Comparison of ENCODE assay signal across 29 mouse cellular contexts in genomic region chr13:79136726-79137125, GRCm38 (mm10).
A peak's percentile ranks its signal among the peaks of the same experiment; 100 is the strongest.
DNase-seq lines count a peak whose midpoint lies in the region; ATAC-seq lines count a peak whose summit lies in the region.
"Had no signal": no experiment of that assay in that cellular context is flagged by ENCODE, and none has a peak within 500 bp of the region (broad histone marks: within the 10 kb centered on the region; RNA-seq: fewer than 3 reads in every experiment).

No protein-coding gene starts in this region.

- no peaks in the 10 kb centered on the region for H3K27me3 ChIP-seq in hindbrain, embryonic 11.5 days (ENCODE audit: control insufficient read depth, insufficient read depth, low read length)
- no peaks in the 10 kb centered on the region for H3K27me3 ChIP-seq in hindbrain, embryonic 16.5 days (replicated peaks; ENCODE audit: control insufficient read depth, insufficient read depth, low read length)
- no peaks in the 10 kb centered on the region for H3K27me3 ChIP-seq in embryonic facial prominence, embryonic 11.5 days (ENCODE audit: control insufficient read depth, insufficient read depth, low read length)
- H3K27me3 ChIP-seq: embryonic facial prominence, embryonic 15.5 days; forebrain, embryonic 15.5 days; heart, embryonic 13.5 days; kidney, embryonic 15.5 days; limb, embryonic 12.5 days; liver, embryonic 15.5 days; lung, embryonic 15.5 days; midbrain, embryonic 13.5 days; neural tube, embryonic 13.5 days; stomach, embryonic 15.5 days had no signal

- peak; percentile 37 for DNase-seq in hindbrain, embryonic 11.5 days (ENCODE audit: low spot score)
- DNase-seq in retina, embryonic 14.5 days (ENCODE audit: low spot score), result peak; percentile 30
- no peak for DNase-seq in retina, postnatal 1 day
- no peak for DNase-seq in embryonic facial prominence, embryonic 11.5 days (ENCODE audit: low spot score)
- DNase-seq in kidney, postnatal 36 days, result no peak
- DNase-seq: adrenal gland, postnatal 25 days; cerebellum, adult 18-20 months; cerebellum, postnatal 10 days; heart, adult 2 months; heart, postnatal 10 days; kidney, adult 11 months; kidney, postnatal 25 days; right cerebral cortex, postnatal 25 days had no signal

- ATAC-seq in hindbrain, embryonic 11.5 days (ENCODE audit: low FRiP score), result peak; percentile 81
- no peak for ATAC-seq in hindbrain, embryonic 16.5 days
- ATAC-seq in embryonic facial prominence, embryonic 11.5 days (replicated peaks; ENCODE audit: insufficient number of reproducible peaks, low FRiP score, low TSS enrichment, low read depth), result peak; percentile 56; the same call in 1 of the 2 replicates
- ATAC-seq in activated CD4-positive, CD25-positive, alpha-beta regulatory T cell, adult 4 months, result no peak
- ATAC-seq: CD4-positive, CD25-positive, alpha-beta regulatory T cell, adult 4 months; forebrain, embryonic 15.5 days; inflammation-experienced regulatory T-cells, adult 6 months; midbrain, embryonic 13.5 days had no signal

- H3K9ac ChIP-seq in hindbrain, embryonic 11.5 days (ENCODE audit: low read depth, low read length), result no peak overlapping the region
- no peak overlapping the region for H3K9ac ChIP-seq in hindbrain, embryonic 16.5 days (ENCODE audit: low read depth, low read length)
- no peak overlapping the region for H3K9ac ChIP-seq in embryonic facial prominence, embryonic 11.5 days (replicated peaks; ENCODE audit: low read length)
- H3K9ac ChIP-seq: embryonic facial prominence, embryonic 15.5 days; forebrain, embryonic 15.5 days; heart, embryonic 13.5 days; kidney, embryonic 15.5 days; limb, embryonic 12.5 days; liver, embryonic 15.5 days; lung, embryonic 15.5 days; midbrain, embryonic 13.5 days; neural tube, embryonic 13.5 days; stomach, embryonic 15.5 days had no signal

- no peak overlapping the region for H3K4me3 ChIP-seq in hindbrain, embryonic 11.5 days (ENCODE audit: low read depth, low read length)
- H3K4me3 ChIP-seq in hindbrain, embryonic 16.5 days (ENCODE audit: low read length), result no peak overlapping the region
- H3K4me3 ChIP-seq in embryonic facial prominence, embryonic 11.5 days (ENCODE audit: low read depth, low read length), result no peak overlapping the region
- H3K4me3 ChIP-seq: embryonic facial prominence, embryonic 15.5 days; forebrain, embryonic 15.5 days; heart, adult 2 months; heart, embryonic 13.5 days; kidney, embryonic 15.5 days; layer of hippocampus, adult 2 months; left cerebral cortex, adult 2 months; limb, embryonic 12.5 days; liver, embryonic 15.5 days; lung, embryonic 15.5 days; midbrain, embryonic 13.5 days; neural tube, embryonic 13.5 days; stomach, embryonic 15.5 days had no signal

- H3K27ac ChIP-seq in hindbrain, embryonic 11.5 days (ENCODE audit: low read depth, low read length), result no peak overlapping the region
- no peak overlapping the region for H3K27ac ChIP-seq in hindbrain, embryonic 16.5 days (ENCODE audit: low read depth, low read length)
- no peak overlapping the region for H3K27ac ChIP-seq in embryonic facial prominence, embryonic 11.5 days (replicated peaks; ENCODE audit: low read depth, low read length)
- H3K27ac ChIP-seq: embryonic facial prominence, embryonic 15.5 days; forebrain, embryonic 15.5 days; heart, adult 2 months; heart, embryonic 13.5 days; kidney, embryonic 15.5 days; layer of hippocampus, adult 2 months; left cerebral cortex, adult 2 months; limb, embryonic 12.5 days; liver, embryonic 15.5 days; lung, embryonic 15.5 days; midbrain, embryonic 13.5 days; neural tube, embryonic 13.5 days; stomach, embryonic 15.5 days had no signal

- 9% methylated on average over 1 of the region's 1 CpGs for WGBS in hindbrain, embryonic 11.5 days
- WGBS in hindbrain, embryonic 16.5 days, result 32% methylated on average over 1 of the region's 1 CpGs
- WGBS in embryonic facial prominence, embryonic 11.5 days, result 25% methylated on average over 1 of the region's 1 CpGs

- H3K36me3 ChIP-seq in hindbrain, embryonic 11.5 days (ENCODE audit: control insufficient read depth, insufficient read depth, low read length), result no peaks in the 10 kb centered on the region
- H3K36me3 ChIP-seq in hindbrain, embryonic 16.5 days (ENCODE audit: control insufficient read depth, insufficient read depth, low read length), result no peaks in the 10 kb centered on the region
- H3K36me3 ChIP-seq in embryonic facial prominence, embryonic 11.5 days (replicated peaks; ENCODE audit: control insufficient read depth, insufficient read depth, low read depth, low read length), result no peaks in the 10 kb centered on the region
- H3K36me3 ChIP-seq: embryonic facial prominence, embryonic 15.5 days; forebrain, embryonic 15.5 days; heart, embryonic 13.5 days; kidney, embryonic 15.5 days; limb, embryonic 12.5 days; liver, embryonic 15.5 days; lung, embryonic 15.5 days; midbrain, embryonic 13.5 days; neural tube, embryonic 13.5 days; stomach, embryonic 15.5 days had no signal

- H3K9me3 ChIP-seq in hindbrain, embryonic 11.5 days (ENCODE audit: control insufficient read depth, low read length), result no peaks in the 10 kb centered on the region
- no peaks in the 10 kb centered on the region for H3K9me3 ChIP-seq in hindbrain, embryonic 16.5 days (ENCODE audit: control insufficient read depth, low read length)
- no peaks in the 10 kb centered on the region for H3K9me3 ChIP-seq in embryonic facial prominence, embryonic 11.5 days (replicated peaks; ENCODE audit: control insufficient read depth, low read length)
- H3K9me3 ChIP-seq: embryonic facial prominence, embryonic 15.5 days; forebrain, embryonic 15.5 days; heart, embryonic 13.5 days; kidney, embryonic 15.5 days; limb, embryonic 12.5 days; liver, embryonic 15.5 days; lung, embryonic 15.5 days; midbrain, embryonic 13.5 days; neural tube, embryonic 13.5 days; stomach, embryonic 15.5 days had no signal

- 0 out of 2 replicates have a peak, but pooled peaks cover 3% of the 10 kb centered on the region for H3K4me1 ChIP-seq in hindbrain, embryonic 11.5 days (replicated peaks; ENCODE audit: control insufficient read depth, insufficient read depth, low read length)
- H3K4me1 ChIP-seq in hindbrain, embryonic 16.5 days (ENCODE audit: control insufficient read depth, insufficient read depth, low read depth, low read length), result no peaks in the 10 kb centered on the region
- no peaks in the 10 kb centered on the region for H3K4me1 ChIP-seq in embryonic facial prominence, embryonic 11.5 days (ENCODE audit: control insufficient read depth, insufficient read depth, low read length)
- H3K4me1 ChIP-seq: embryonic facial prominence, embryonic 15.5 days; forebrain, embryonic 15.5 days; heart, embryonic 13.5 days; limb, embryonic 12.5 days; liver, embryonic 15.5 days; midbrain, embryonic 13.5 days; stomach, embryonic 15.5 days had no signal

- no peak overlapping the region for H3K4me2 ChIP-seq in hindbrain, embryonic 11.5 days (replicated peaks; ENCODE audit: low read depth, low read length)
- no peak overlapping the region for H3K4me2 ChIP-seq in hindbrain, embryonic 16.5 days (ENCODE audit: low read length)
- no peak overlapping the region for H3K4me2 ChIP-seq in embryonic facial prominence, embryonic 11.5 days (ENCODE audit: low read depth, low read length)
- H3K4me2 ChIP-seq: embryonic facial prominence, embryonic 15.5 days; forebrain, embryonic 15.5 days; heart, embryonic 13.5 days; kidney, embryonic 15.5 days; limb, embryonic 12.5 days; liver, embryonic 15.5 days; lung, embryonic 15.5 days; midbrain, embryonic 13.5 days; neural tube, embryonic 13.5 days; stomach, embryonic 15.5 days had no signal

Comparison
In these comparisons a context has a peak if more than half of its experiments do, and no peak if none do; other contexts are left out.
1. ATAC-seq: peak in hindbrain, embryonic 11.5 days (single experiment) and embryonic facial prominence, embryonic 11.5 days (single experiment); none in hindbrain, embryonic 16.5 days (single experiment) and activated CD4-positive, CD25-positive, alpha-beta regulatory T cell, adult 4 months (single experiment).
2. DNase-seq: peak in hindbrain, embryonic 11.5 days (single experiment) and retina, embryonic 14.5 days (single experiment); none in retina, postnatal 1 day (single experiment), embryonic facial prominence, embryonic 11.5 days (single experiment) and kidney, postnatal 36 days (0 of 2).